Comparison of ENCODE assay signal across 22 mouse cellular contexts in the genomic region with DNA sequence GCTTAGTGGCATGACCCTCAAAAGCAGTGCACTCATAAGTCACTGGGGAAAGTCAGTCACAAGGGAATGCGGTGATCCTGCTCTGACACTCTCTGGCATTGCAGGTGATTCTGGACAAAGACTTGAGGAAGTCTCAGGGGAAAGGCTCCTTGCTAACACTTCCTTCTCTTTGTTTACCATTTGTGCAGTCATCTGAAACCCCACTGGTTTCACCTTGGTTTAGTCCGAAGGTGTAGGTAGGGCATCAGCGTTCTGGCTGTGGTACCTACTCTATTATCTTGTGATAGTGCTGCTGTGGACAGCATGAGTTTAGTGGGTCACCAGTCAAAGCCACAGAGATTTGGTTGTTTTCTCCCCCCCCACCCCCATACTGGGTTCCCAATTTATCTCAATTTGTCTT. TPM values are rescaled to one million over a fixed set of nuclear protein-coding genes. Genes with fewer than 3 reads are reported as not detected.
A peak's percentile ranks its signal among the peaks of the same experiment; 100 is the strongest.
DNase-seq lines count a peak whose midpoint lies in the region; ATAC-seq and TF ChIP-seq lines count a peak whose summit lies in the region.
"Had no signal": no experiment of that assay in that cellular context is flagged by ENCODE, and none has a peak within 500 bp of the region (broad histone marks: within the 10 kb centered on the region; RNA-seq: fewer than 3 reads in every experiment).

No protein-coding gene starts in this region.

- TF ChIP-seq EP300 in heart, adult 2 months (IDR thresholded peaks at IDR 0.05; ENCODE audit: insufficient read depth, low read depth, low read length), result no peak
- no peak for TF ChIP-seq EP300 in stomach, postnatal 0 days (optimal IDR thresholded peaks at IDR 0.05)

- H3K4me2 ChIP-seq in stomach, postnatal 0 days (replicated peaks; ENCODE audit: low read depth), result no peak overlapping the region
- no peak overlapping the region for H3K4me2 ChIP-seq in hindbrain, embryonic 13.5 days

- TF ChIP-seq CTCF in heart, adult 2 months (IDR thresholded peaks at IDR 0.05), result no peak
- TF ChIP-seq CTCF in stomach, postnatal 0 days (IDR thresholded peaks at IDR 0.05; ENCODE audit: low read depth), result no peak

- H3K36me3 ChIP-seq in heart, adult 2 months (ENCODE audit: control insufficient read depth, insufficient read depth, low read length), result no peaks in the 10 kb centered on the region
- H3K36me3 ChIP-seq in splenic B cell, adult 2 months (ENCODE audit: control insufficient read depth, insufficient read depth, low read length, poor library complexity, severe bottlenecking), result no peaks in the 10 kb centered on the region
- H3K36me3 ChIP-seq in stomach, postnatal 0 days (ENCODE audit: control insufficient read depth, insufficient read depth, low read length), result no peaks in the 10 kb centered on the region
- H3K36me3 ChIP-seq in hindbrain, embryonic 13.5 days, result no peaks in the 10 kb centered on the region
- H3K36me3 ChIP-seq: G1E had no signal

- peaks cover 3% of the 10 kb centered on the region for H3K4me1 ChIP-seq in heart, adult 2 months (ENCODE audit: control insufficient read depth, insufficient read depth, low read length)
- no peaks in the 10 kb centered on the region for H3K4me1 ChIP-seq in stomach, postnatal 0 days (replicated peaks; ENCODE audit: control insufficient read depth, insufficient read depth)
- peaks cover 9% of the 10 kb centered on the region for H3K4me1 ChIP-seq in hindbrain, embryonic 13.5 days (replicated peaks)

- 82% methylated on average over 3 of the region's 3 CpGs for WGBS in heart, adult 2 months
- WGBS in stomach, postnatal 0 days, result 68% methylated on average over 3 of the region's 3 CpGs
- 81% methylated on average over 3 of the region's 3 CpGs for WGBS in hindbrain, embryonic 13.5 days

- TF ChIP-seq POLR2A in heart, adult 2 months (IDR thresholded peaks at IDR 0.05; ENCODE audit: insufficient read depth, low read depth, low read length), result no peak

- DNase-seq in heart, adult 11 months, result peak; percentile 64
- DNase-seq in heart, adult 2 months, result no peak
- DNase-seq in A20 (ENCODE audit: low read depth, low spot score), result peak; percentile 31
- peak; percentile 31 for DNase-seq in splenic B cell, adult 2 months (ENCODE audit: low read depth, low spot score)
- DNase-seq in stomach, postnatal 0 days (ENCODE audit: low spot score), result no peak
- DNase-seq in gastrocnemius, postnatal 4 days (ENCODE audit: low spot score in 2 of 2), result no peak
- DNase-seq in cerebellum, postnatal 4 days (ENCODE audit: low spot score in 2 of 2), result no peak
- DNase-seq: adrenal gland, adult 2 months; adrenal gland, adult 8-10 months; adrenal gland, postnatal 10 days; adrenal gland, postnatal 14 days; adrenal gland, postnatal 25 days; adrenal gland, postnatal 36 days; cerebellum, adult 11 months; cerebellum, adult 11-12 months; cerebellum, adult 18-20 months had no signal

- H3K9me3 ChIP-seq in stomach, postnatal 0 days (ENCODE audit: control insufficient read depth, low read length), result no peaks in the 10 kb centered on the region
- no peaks in the 10 kb centered on the region for H3K9me3 ChIP-seq in hindbrain, embryonic 13.5 days

- H3K9ac ChIP-seq in heart, adult 2 months (ENCODE audit: low read depth, low read length), result no peak overlapping the region
- no peak overlapping the region for H3K9ac ChIP-seq in stomach, postnatal 0 days (ENCODE audit: low read length)
- H3K9ac ChIP-seq in hindbrain, embryonic 13.5 days, result no peak overlapping the region

- no peak overlapping the region for H3K27ac ChIP-seq in heart, adult 2 months
- 0 out of 2 replicates have a peak overlapping the region, but pooled peaks have one; percentile 4 for H3K27ac ChIP-seq in stomach, postnatal 0 days (replicated peaks)
- H3K27ac ChIP-seq in hindbrain, embryonic 13.5 days, result no peak overlapping the region

- no peak overlapping the region for H3K4me3 ChIP-seq in heart, adult 2 months
- H3K4me3 ChIP-seq in stomach, postnatal 0 days (ENCODE audit: low read depth, low read length), result no peak overlapping the region
- H3K4me3 ChIP-seq in hindbrain, embryonic 13.5 days, result no peak overlapping the region

- H3K27me3 ChIP-seq in heart, adult 2 months (ENCODE audit: control insufficient read depth, insufficient read depth, low read length), result no peaks in the 10 kb centered on the region
- no peaks in the 10 kb centered on the region for H3K27me3 ChIP-seq in splenic B cell, adult 2 months (ENCODE audit: control insufficient read depth, insufficient read depth, low read length, poor library complexity, severe bottlenecking)
- H3K27me3 ChIP-seq in stomach, postnatal 0 days (ENCODE audit: control insufficient read depth, insufficient read depth, low read length), result no peaks in the 10 kb centered on the region
- H3K27me3 ChIP-seq in hindbrain, embryonic 13.5 days, result no peaks in the 10 kb centered on the region
- H3K27me3 ChIP-seq: Patski had no signal

- no peaks in the 10 kb centered on the region for H3K79me2 ChIP-seq in heart, adult 2 months (replicated peaks; ENCODE audit: control insufficient read depth, insufficient read depth, low read length)

- intact Hi-C loops in heart, adult 2 months (cut with DNase I), result no loop called here

- ATAC-seq in stomach, postnatal 0 days (ENCODE audit: low FRiP score, low TSS enrichment), result peak; percentile 57
- no peak for ATAC-seq in hindbrain, embryonic 13.5 days (ENCODE audit: low FRiP score)
- ATAC-seq: activated CD4-positive, CD25-positive, alpha-beta regulatory T cell, adult 4 months; CD4-positive, CD25-positive, alpha-beta regulatory T cell, adult 4 months; Patski had no signal

RNA-seq across cellular contexts. Expression of gene Gsto1, which starts 5.0 kb away (rescaled TPM):
- 100 to 1,000 TPM; 148 to 191 TPM for total RNA-seq in heart, adult 2 months (2021)
- polyA plus RNA-seq in heart, adult 2 months (2012; rRNA removed), result 152 and 158 TPM in 2 replicates
- polyA plus RNA-seq in stomach, postnatal 0 days (2015; fragmentation: Nextera tagmentation; extraction: Ambion mirVana), result 3,153 and 3,669 TPM in 2 replicates
- 10 to 100 TPM; 30.0 to 34.3 TPM for total RNA-seq in gastrocnemius, postnatal 4 days (2021)
- polyA plus RNA-seq in hindbrain, embryonic 13.5 days (2015; fragmentation: Nextera tagmentation; extraction: Ambion mirVana), result 117 and 118 TPM in 2 replicates

RNA-seq across cellular contexts. Expression of gene Gsto2, which starts 15.6 kb away (rescaled TPM):
- total RNA-seq in heart, adult 2 months (2021), result 1 to 10 TPM; 2.6 to 2.7 TPM
- 1.4 and 1.6 TPM in 2 replicates for polyA plus RNA-seq in heart, adult 2 months (2012; rRNA removed)
- polyA plus RNA-seq in stomach, postnatal 0 days (2015; fragmentation: Nextera tagmentation; extraction: Ambion mirVana), result 3.5 and 4.2 TPM in 2 replicates
- 1 to 10 TPM; 1.3 to 1.9 TPM for total RNA-seq in gastrocnemius, postnatal 4 days (2021)
- polyA plus RNA-seq in hindbrain, embryonic 13.5 days (2015; fragmentation: Nextera tagmentation; extraction: Ambion mirVana), result 1.1 and 1.8 TPM in 2 replicates
- total RNA-seq: MEL had no signal

Comparison
In these comparisons a context has a peak if more than half of its experiments do, and no peak if none do; other contexts are left out.
1. DNase-seq: peak in heart, adult 11 months (single experiment), A20 (single experiment) and splenic B cell, adult 2 months (single experiment); none in heart, adult 2 months (0 of 2), stomach, postnatal 0 days (single experiment), gastrocnemius, postnatal 4 days (0 of 2) and cerebellum, postnatal 4 days (0 of 2).
2. RNA of gene Gsto1, which starts 5.0 kb away (polyA plus RNA-seq): 3,153 to 3,669 TPM in stomach, postnatal 0 days; 152 to 158 TPM in heart, adult 2 months and 117 to 118 TPM in hindbrain, embryonic 13.5 days; every median in the first group is over 10 times any median in the second.